Mouse (Mus musculus): ENCODE data around the gene Apon. TPM values are rescaled to one million over a fixed set of nuclear protein-coding genes. Genes with fewer than 3 reads are reported as not detected.

Gene Apon
- polyA plus RNA-seq, 1 experiment from 2014 or later, result 0.13 TPM

- H3K9ac ChIP-seq (ENCODE audit: low read length), result no peak overlapping the region
- ATAC-seq (ENCODE audit: low FRiP score, low TSS enrichment) (no peak), DNase-seq (ENCODE audit: low spot score) (no peak)
- TF ChIP-seq EP300 (optimal IDR thresholded peaks at IDR 0.05), result no peak
- TF ChIP-seq CTCF (IDR thresholded peaks at IDR 0.05; ENCODE audit: low read depth), result no peak
- no peaks in the 10 kb centered on the region for H3K9me3 ChIP-seq (ENCODE audit: control insufficient read depth, low read length)
- H3K4me2 ChIP-seq (replicated peaks; ENCODE audit: low read depth), result no peak overlapping the region
- H3K27ac ChIP-seq (replicated peaks), result no peak overlapping the region
- 86% methylated on average over 18 of the region's 18 CpGs for WGBS
- no peaks in the 10 kb centered on the region for H3K4me1 ChIP-seq (replicated peaks; ENCODE audit: control insufficient read depth, insufficient read depth)
- H3K36me3 ChIP-seq (ENCODE audit: control insufficient read depth, insufficient read depth, low read length), result no peaks in the 10 kb centered on the region
- no peaks in the 10 kb centered on the region; the same call in 1 of the 2 replicates for H3K27me3 ChIP-seq (ENCODE audit: control insufficient read depth, insufficient read depth, low read length)
- no peak overlapping the region for H3K4me3 ChIP-seq (ENCODE audit: low read depth, low read length)
Observed at GRCm38 (mm10) chr10:128218387-128219117, 35.3 kb upstream of the Apon start.

- Histone ChIP-seq H3K4me2 (replicated peaks; ENCODE audit: low read depth) (no peak overlapping the region), H3K4me3 (ENCODE audit: low read depth, low read length) (no peak overlapping the region), H3K9me3 (ENCODE audit: control insufficient read depth, low read length) (no peaks in the 10 kb centered on the region), H3K27ac (replicated peaks) (no peak overlapping the region), H3K4me1 (replicated peaks; ENCODE audit: control insufficient read depth, insufficient read depth) (no peaks in the 10 kb centered on the region), H3K27me3 (ENCODE audit: control insufficient read depth, insufficient read depth, low read length) (no peaks in the 10 kb centered on the region; the same call in 1 of the 2 replicates), H3K9ac (ENCODE audit: low read length) (no peak overlapping the region), H3K36me3 (ENCODE audit: control insufficient read depth, insufficient read depth, low read length) (no peaks in the 10 kb centered on the region)
- ATAC-seq (ENCODE audit: low FRiP score, low TSS enrichment) (no peak), DNase-seq (ENCODE audit: low spot score) (no peak)
- WGBS, result 55% methylated on average over 16 of the region's 16 CpGs
- TF ChIP-seq EP300 (optimal IDR thresholded peaks at IDR 0.05) (no peak), CTCF (IDR thresholded peaks at IDR 0.05; ENCODE audit: low read depth) (peak; percentile 18; the same call in 1 of the 2 replicates)
Observed at GRCm38 (mm10) chr10:128221533-128222286, 32.2 kb upstream of the Apon start.

GRCm38 (mm10) chr10:128225064-128225463 lies 28.8 kb upstream of the Apon start:
- ATAC-seq (ENCODE audit: low FRiP score, low TSS enrichment), result no peak
- WGBS, result 44% methylated on average over 5 of the region's 5 CpGs
- no peaks in the 10 kb centered on the region; the same call in 1 of the 2 replicates for H3K27me3 ChIP-seq (ENCODE audit: control insufficient read depth, insufficient read depth, low read length)

GRCm38 (mm10) chr10:128225538-128225937 lies 28.4 kb upstream of the Apon start, which contains the start of gene Mip:
Gene Mip, plus strand, starts transcription at chr10:128225838.
- H3K27me3 ChIP-seq (ENCODE audit: control insufficient read depth, insufficient read depth, low read length), result no peaks in the 10 kb centered on the region; the same call in 1 of the 2 replicates
- H3K36me3 ChIP-seq (ENCODE audit: control insufficient read depth, insufficient read depth, low read length), result no peaks in the 10 kb centered on the region
- no peak within 1 kb of the TSS for H3K4me2 ChIP-seq (replicated peaks; ENCODE audit: low read depth)
- no peaks in the 10 kb centered on the region for H3K9me3 ChIP-seq (ENCODE audit: control insufficient read depth, low read length)
- H3K4me3 ChIP-seq (ENCODE audit: low read depth, low read length), result no peak within 1 kb of the TSS
- DNase-seq (ENCODE audit: low spot score), result no peak
- 41% methylated on average over 4 of the region's 4 CpGs for WGBS
- H3K27ac ChIP-seq (replicated peaks), result no peak within 1 kb of the TSS
- no peak within 1 kb of the TSS for H3K9ac ChIP-seq (ENCODE audit: low read length)
- TF ChIP-seq EP300 (optimal IDR thresholded peaks at IDR 0.05) (no peak), CTCF (IDR thresholded peaks at IDR 0.05; ENCODE audit: low read depth) (no peak)
- peak; percentile 21 for ATAC-seq (ENCODE audit: low FRiP score, low TSS enrichment)
- no peaks in the 10 kb centered on the region for H3K4me1 ChIP-seq (replicated peaks; ENCODE audit: control insufficient read depth, insufficient read depth)

More at GRCm38 (mm10) chr10:128225064-128225463, 28.8 kb upstream of the Apon start:
- no peak for DNase-seq (ENCODE audit: low spot score)
- Histone ChIP-seq H3K4me3 (ENCODE audit: low read depth, low read length) (no peak overlapping the region), H3K4me1 (replicated peaks; ENCODE audit: control insufficient read depth, insufficient read depth) (no peaks in the 10 kb centered on the region), H3K36me3 (ENCODE audit: control insufficient read depth, insufficient read depth, low read length) (no peaks in the 10 kb centered on the region), H3K27ac (replicated peaks) (no peak overlapping the region), H3K9me3 (ENCODE audit: control insufficient read depth, low read length) (no peaks in the 10 kb centered on the region), H3K9ac (ENCODE audit: low read length) (no peak overlapping the region), H3K4me2 (replicated peaks; ENCODE audit: low read depth) (no peak overlapping the region)
- TF ChIP-seq CTCF (IDR thresholded peaks at IDR 0.05; ENCODE audit: low read depth) (no peak), EP300 (optimal IDR thresholded peaks at IDR 0.05) (no peak)

GRCm38 (mm10) chr10:128227592-128227991 lies 26.3 kb upstream of the Apon start:
- Histone ChIP-seq H3K27ac (replicated peaks) (no peak overlapping the region), H3K27me3 (ENCODE audit: control insufficient read depth, insufficient read depth, low read length) (no peaks in the 10 kb centered on the region), H3K4me3 (ENCODE audit: low read depth, low read length) (no peak overlapping the region), H3K36me3 (ENCODE audit: control insufficient read depth, insufficient read depth, low read length) (no peaks in the 10 kb centered on the region), H3K9ac (ENCODE audit: low read length) (no peak overlapping the region), H3K4me2 (replicated peaks; ENCODE audit: low read depth) (no peak overlapping the region), H3K9me3 (ENCODE audit: control insufficient read depth, low read length) (no peaks in the 10 kb centered on the region), H3K4me1 (replicated peaks; ENCODE audit: control insufficient read depth, insufficient read depth) (no peaks in the 10 kb centered on the region)
- no peak for TF ChIP-seq CTCF (IDR thresholded peaks at IDR 0.05; ENCODE audit: low read depth)
- no peak for TF ChIP-seq EP300 (optimal IDR thresholded peaks at IDR 0.05)
- ATAC-seq (ENCODE audit: low FRiP score, low TSS enrichment) (no peak), DNase-seq (ENCODE audit: low spot score) (no peak)
- 70% methylated on average over 9 of the region's 9 CpGs for WGBS

Measured in stomach, postnatal 0 days (tissue).